ENCODE assay signal across 10 mouse cellular contexts in genomic region chr1:42262606-42263005, GRCm38 (mm10).
DNase-seq lines count a peak whose midpoint lies in the region; ATAC-seq and TF ChIP-seq lines count a peak whose summit lies in the region.
"Had no signal": no experiment of that assay in that cellular context is flagged by ENCODE, and none has a peak within 500 bp of the region (broad histone marks: within the 10 kb centered on the region; RNA-seq: fewer than 3 reads in every experiment).

No protein-coding gene starts in this region.

- no peak overlapping the region for H3K9ac ChIP-seq in kidney, embryonic 15.5 days
- peak overlapping the region; percentile 71 for H3K9ac ChIP-seq in forebrain, embryonic 14.5 days (ENCODE audit: low read length)

- no peak overlapping the region for H3K4me3 ChIP-seq in kidney, embryonic 15.5 days (replicated peaks)
- peak overlapping the region; percentile 32; the same call in 1 of the 2 replicates for H3K4me3 ChIP-seq in forebrain, embryonic 14.5 days (ENCODE audit: low read depth, low read length)
- peak overlapping the region; percentile 9; the same call in 1 of the 2 replicates for H3K4me3 ChIP-seq in midbrain, embryonic 10.5 days
- H3K4me3 ChIP-seq in heart, embryonic 10.5 days, result no peak overlapping the region

- no peak for ATAC-seq in kidney, embryonic 15.5 days (replicated peaks; ENCODE audit: low FRiP score)
- no peak for ATAC-seq in forebrain, embryonic 14.5 days

- no peaks in the 10 kb centered on the region for H3K9me3 ChIP-seq in kidney, embryonic 15.5 days (replicated peaks)
- no peaks in the 10 kb centered on the region for H3K9me3 ChIP-seq in forebrain, embryonic 14.5 days (replicated peaks; ENCODE audit: control insufficient read depth, low read length)
- no peaks in the 10 kb centered on the region for H3K9me3 ChIP-seq in midbrain, embryonic 10.5 days (replicated peaks)
- H3K9me3 ChIP-seq in heart, embryonic 10.5 days, result no peaks in the 10 kb centered on the region

- no peak for TF ChIP-seq CTCF in brain, embryonic 14.5 days (IDR thresholded peaks at IDR 0.05; ENCODE audit: borderline replicate concordance, extremely low read depth, insufficient read depth, insufficient read length)

- no peak overlapping the region for H3K27ac ChIP-seq in kidney, embryonic 15.5 days
- H3K27ac ChIP-seq in forebrain, embryonic 14.5 days (ENCODE audit: low read depth, low read length), result 0 out of 2 replicates have a peak overlapping the region, but pooled peaks have one; percentile 1
- H3K27ac ChIP-seq in midbrain, embryonic 10.5 days (replicated peaks), result peak overlapping the region; percentile 91
- no peak overlapping the region for H3K27ac ChIP-seq in heart, embryonic 10.5 days

- no peaks in the 10 kb centered on the region for H3K27me3 ChIP-seq in kidney, embryonic 15.5 days
- H3K27me3 ChIP-seq in forebrain, embryonic 14.5 days (replicated peaks; ENCODE audit: control insufficient read depth, insufficient read depth, low read length), result no peaks in the 10 kb centered on the region
- no peaks in the 10 kb centered on the region for H3K27me3 ChIP-seq in midbrain, embryonic 10.5 days (ENCODE audit: low read depth, poor library complexity, severe bottlenecking)
- H3K27me3 ChIP-seq in heart, embryonic 10.5 days (ENCODE audit: insufficient read depth, poor library complexity, severe bottlenecking), result no peaks in the 10 kb centered on the region

- peaks cover 26% of the 10 kb centered on the region for H3K4me1 ChIP-seq in kidney, embryonic 15.5 days
- peaks cover 28% of the 10 kb centered on the region for H3K4me1 ChIP-seq in forebrain, embryonic 14.5 days (ENCODE audit: control insufficient read depth, insufficient read depth, low read length)
- peaks cover 57% of the 10 kb centered on the region for H3K4me1 ChIP-seq in midbrain, embryonic 10.5 days
- peaks cover 3% of the 10 kb centered on the region; the same call in 1 of the 2 replicates for H3K4me1 ChIP-seq in heart, embryonic 10.5 days

- WGBS in kidney, embryonic 15.5 days, result 85% methylated on average over 5 of the region's 5 CpGs
- 25% methylated on average over 5 of the region's 5 CpGs for WGBS in forebrain, embryonic 14.5 days
- 45% methylated on average over 5 of the region's 5 CpGs for WGBS in midbrain, embryonic 10.5 days
- 56% methylated on average over 5 of the region's 5 CpGs for WGBS in heart, embryonic 10.5 days

- H3K36me3 ChIP-seq in kidney, embryonic 15.5 days, result no peaks in the 10 kb centered on the region
- H3K36me3 ChIP-seq in forebrain, embryonic 14.5 days (ENCODE audit: control insufficient read depth, insufficient read depth, low read length), result no peaks in the 10 kb centered on the region
- no peaks in the 10 kb centered on the region for H3K36me3 ChIP-seq in midbrain, embryonic 10.5 days
- no peaks in the 10 kb centered on the region for H3K36me3 ChIP-seq in heart, embryonic 10.5 days

- H3K4me2 ChIP-seq in kidney, embryonic 15.5 days, result no peak overlapping the region
- H3K4me2 ChIP-seq in forebrain, embryonic 14.5 days (ENCODE audit: low read length), result peak overlapping the region; percentile 55

- peak; percentile 23 for DNase-seq in kidney, adult 9 months
- DNase-seq in brain, embryonic 14.5 days (ENCODE audit: low read depth), result peak; percentile 69
- peak; percentile 57 for DNase-seq in forebrain, embryonic 14.5 days (ENCODE audit: low spot score)
- no peak for DNase-seq in midbrain, embryonic 10.5 days (ENCODE audit: low spot score)
- no peak for DNase-seq in heart, embryonic 10.5 days (ENCODE audit: low spot score)
- DNase-seq in urinary bladder, postnatal 10 days (ENCODE audit: low spot score), result no peak
- DNase-seq: adrenal gland, adult 2 months; heart, postnatal 10 days; thymus, adult 18-20 months had no signal

- TF ChIP-seq POLR2A in brain, embryonic 14.5 days (IDR thresholded peaks at IDR 0.05; ENCODE audit: borderline replicate concordance, extremely low read depth, insufficient read depth, insufficient read length, poor library complexity, severe bottlenecking), result no peak

Comparison
In these comparisons a context has a peak if more than half of its experiments do, and no peak if none do; other contexts are left out.
1. DNase-seq: peak in kidney, adult 9 months (single experiment), brain, embryonic 14.5 days (single experiment) and forebrain, embryonic 14.5 days (single experiment); none in midbrain, embryonic 10.5 days (single experiment), heart, embryonic 10.5 days (single experiment) and urinary bladder, postnatal 10 days (single experiment).
2. H3K27ac ChIP-seq: peak in forebrain, embryonic 14.5 days (single experiment) and midbrain, embryonic 10.5 days (single experiment); none in kidney, embryonic 15.5 days (single experiment) and heart, embryonic 10.5 days (single experiment).
3. H3K4me3 ChIP-seq: peak in forebrain, embryonic 14.5 days (single experiment) and midbrain, embryonic 10.5 days (single experiment); none in kidney, embryonic 15.5 days (single experiment) and heart, embryonic 10.5 days (single experiment).